Mouse (Mus musculus) ovary, postnatal 14 days (tissue): ENCODE data around the gene Maml1.
"Not testable (repeated sequence)": the region's sequence is repeated elsewhere in the genome, so short reads cannot be mapped to it uniquely, and the experiment has no call there.

Experiments used
- DNase-seq: peaks from one replicate; pipeline ENCODE4 v3.0.0; 2022; ENCODE audit warnings: low spot score

Maml1 gene

DNA sequence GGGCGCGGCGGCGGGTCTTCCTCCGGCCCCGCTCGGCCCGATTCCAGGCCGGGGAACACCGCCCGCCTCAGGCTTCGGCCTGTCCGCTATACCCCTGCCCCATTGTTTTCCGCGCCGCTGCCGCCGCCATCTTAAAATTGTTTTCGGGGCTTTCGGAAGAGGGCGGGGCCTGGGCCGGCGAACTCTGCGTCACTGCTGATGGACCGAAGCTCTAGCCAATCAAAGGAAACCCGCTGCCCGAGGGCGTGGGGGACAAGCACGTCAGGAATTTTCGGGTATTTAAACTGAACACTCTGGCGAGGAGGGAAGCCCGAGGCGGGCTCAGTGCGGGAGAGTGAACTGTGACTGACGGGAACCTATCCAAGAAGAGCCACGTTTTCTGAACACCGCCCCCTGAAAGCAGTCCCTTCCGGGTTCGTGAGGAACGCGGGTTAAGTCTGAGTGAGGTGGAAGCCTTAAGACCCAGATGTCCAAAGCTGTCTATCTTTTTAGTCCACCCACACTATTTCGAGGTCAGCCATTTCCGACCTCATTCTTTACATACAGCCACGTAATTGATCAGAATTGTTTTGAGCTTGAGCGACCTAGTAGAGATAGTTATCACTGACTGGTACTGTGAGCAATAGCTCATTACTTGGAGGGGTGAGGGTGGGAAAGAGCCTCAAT lies at the start of gene Maml1:
Maml1 (minus strand) TSS at position 122 of the 666 bp plus-strand sequence.
- DNase-seq, result peak; percentile 96

DNA sequence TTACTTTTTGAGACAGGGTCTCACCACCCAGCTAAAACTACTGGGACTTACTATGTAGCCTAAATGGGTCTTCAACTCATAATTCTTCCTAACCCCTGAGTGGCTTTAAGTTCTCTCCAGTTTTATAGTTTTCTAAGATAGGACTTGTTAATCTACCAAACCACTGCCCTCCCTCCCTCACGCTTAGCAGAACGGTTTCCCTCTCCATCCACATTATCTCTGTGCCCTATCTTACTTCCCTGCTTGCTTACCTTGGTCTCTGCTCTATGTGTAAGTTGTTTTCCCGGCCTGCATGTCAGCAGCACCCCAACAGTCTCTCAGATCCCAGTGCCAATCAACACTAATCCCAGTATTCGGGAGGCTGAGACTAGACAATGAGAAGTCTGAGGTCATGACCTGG lies 44.8 kb upstream of the Maml1 start:
- no peak for DNase-seq

DNA sequence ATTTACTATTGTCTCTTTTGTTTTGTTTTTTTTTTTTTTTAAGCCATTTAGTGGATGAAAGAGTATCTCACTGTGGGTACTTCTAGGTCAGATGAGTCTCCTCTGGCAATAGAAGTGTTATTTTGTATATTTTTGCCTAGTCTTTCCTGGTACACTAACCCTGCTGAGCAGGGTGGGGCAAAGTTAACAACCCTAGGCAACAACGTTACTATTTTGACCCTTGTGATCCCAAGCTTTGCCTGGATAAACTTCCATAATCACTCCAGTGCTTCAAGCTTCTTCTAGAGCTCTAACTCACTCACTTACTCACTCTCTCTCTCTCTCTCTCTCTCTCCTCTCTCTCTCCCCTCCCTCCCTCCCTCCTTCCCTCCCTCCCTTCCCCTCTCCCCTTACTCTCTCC lies 44.0 kb upstream of the Maml1 start:
- DNase-seq, result no peak

DNA sequence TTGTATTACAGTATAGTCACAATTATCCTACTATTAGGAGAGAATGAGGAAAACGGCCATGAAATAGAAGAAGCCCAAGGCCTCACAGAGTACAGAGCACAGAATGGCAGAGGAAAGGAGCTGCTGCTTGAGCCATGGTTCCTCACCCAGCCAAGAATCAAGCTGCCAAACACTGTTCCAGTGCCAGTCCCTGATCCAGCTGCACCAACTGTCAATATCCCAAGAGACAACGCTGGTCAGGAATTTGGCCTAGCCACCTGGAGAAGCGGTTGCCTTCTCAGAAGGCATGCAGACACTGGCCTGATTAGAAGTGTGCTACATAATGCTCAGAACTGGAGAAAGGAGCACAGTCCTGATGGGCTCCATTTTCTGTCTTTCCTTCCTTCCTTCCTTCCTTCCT lies 41.1 kb upstream of the Maml1 start:
- no peak for DNase-seq

DNA sequence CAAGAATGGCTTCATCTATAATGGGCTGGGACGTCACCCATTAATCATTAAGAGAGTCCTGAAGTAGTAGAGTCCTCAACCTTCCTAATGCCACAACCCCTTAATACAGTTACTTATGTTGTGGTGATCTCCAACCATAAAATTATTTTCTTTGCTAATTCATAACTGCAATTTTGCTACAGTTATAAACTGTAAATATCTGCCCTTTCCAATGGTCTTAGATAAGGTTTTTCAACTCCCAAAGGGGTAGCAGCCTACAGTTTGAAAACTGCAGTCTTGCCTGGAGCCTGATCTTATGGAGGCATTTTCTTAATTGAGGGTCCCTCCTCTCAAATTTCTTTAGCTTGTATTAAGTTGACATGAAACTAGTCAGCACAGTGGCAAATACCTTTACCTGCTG lies 37.3 kb upstream of the Maml1 start:
- no peak for DNase-seq

DNA sequence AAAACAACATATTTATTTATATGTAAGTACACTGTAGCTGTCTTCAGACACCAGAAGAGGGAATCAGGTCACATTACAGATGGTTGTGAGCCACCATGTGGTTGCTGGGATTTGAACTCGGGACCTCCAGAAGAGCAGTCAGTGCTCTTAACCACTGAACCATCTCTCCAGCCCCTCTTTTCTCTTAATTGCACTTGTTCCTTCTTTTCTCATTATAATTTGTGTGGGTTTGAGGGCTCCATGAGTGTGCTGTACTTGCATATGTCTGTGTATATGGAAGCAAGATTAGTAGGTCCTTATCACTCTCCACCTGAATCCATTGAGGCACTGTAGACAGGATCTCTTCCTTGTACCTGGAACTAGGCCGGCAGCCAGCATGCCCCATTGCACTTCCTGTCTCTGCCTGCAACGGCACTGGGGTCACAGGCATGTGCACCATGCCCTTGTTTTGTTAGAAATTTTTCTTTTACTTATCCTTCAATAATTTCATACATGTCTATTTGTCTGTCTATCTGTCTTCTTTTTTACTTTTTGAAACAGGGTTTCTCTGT lies 36.0 kb upstream of the Maml1 start:
- no peak for DNase-seq

DNA sequence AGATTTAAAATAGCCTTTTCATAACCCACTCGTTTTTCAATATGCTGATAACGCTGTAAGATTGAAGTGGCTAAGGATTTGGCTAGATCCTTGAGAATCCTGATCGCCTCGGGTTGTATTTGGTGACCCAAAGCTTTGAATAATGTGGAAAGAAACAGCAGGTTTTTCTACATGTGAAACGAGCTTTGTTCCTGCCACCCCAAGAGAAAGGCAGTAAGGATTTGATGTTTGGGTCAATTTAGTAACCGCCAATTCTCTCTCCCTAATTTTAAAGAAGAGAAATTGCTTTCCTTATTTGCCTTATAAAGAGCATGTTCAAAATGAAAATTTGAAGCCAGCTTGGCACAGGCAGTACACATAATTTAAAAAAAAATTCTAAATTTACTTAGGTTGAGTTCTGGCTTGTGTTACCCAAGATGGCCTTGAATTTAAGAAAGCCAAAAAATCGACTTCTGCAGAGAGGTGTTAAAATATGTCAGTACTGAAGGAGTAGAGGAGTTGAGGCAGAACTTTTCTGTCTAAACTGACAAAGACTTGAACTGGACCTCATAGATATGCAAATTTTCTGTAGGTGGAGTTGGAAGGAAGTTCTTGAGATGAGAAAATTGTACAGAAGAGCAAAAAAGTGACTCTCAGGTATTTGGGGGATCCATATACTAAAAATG lies 34.3 kb upstream of the Maml1 start:
- DNase-seq, result no peak

DNA sequence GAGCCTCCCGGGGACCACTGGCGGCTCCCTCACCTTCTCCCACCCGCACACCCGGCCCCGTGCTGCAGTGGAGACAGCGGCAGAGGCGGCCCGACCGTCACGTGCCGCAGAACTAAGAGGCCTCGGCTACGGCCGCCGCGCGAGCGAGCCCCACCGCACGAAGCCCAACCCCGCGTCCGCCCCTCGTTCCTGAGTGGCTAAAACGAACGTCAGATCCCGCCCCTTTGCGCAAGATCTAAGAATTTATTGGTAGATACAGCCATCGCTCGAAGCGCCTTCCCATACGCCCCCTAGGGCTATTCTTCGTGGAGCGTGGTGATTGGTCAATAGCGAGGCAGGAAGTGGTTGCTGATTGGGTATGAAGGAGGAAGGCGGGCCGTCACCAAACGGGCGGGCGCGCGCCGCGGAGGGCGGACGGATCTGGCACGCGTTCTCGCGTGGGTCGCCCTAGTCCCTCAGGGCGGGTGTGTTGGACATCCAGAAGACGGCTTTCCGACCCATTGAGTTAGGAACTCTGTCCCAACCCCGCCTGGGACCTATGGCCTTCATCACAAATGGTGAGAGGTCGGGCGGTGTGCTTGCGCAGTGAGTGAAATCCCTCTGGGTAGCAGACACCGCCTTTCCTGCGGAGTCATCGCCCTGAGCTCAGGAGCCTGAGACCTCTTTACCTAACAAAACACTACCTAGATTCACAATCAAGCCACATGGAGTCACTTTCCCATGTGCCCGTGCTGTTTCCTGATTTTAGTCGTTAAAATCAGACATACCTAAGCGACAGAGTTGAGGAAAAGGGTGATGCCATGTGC lies 33.6 kb upstream of the Maml1 start, which contains the start of gene Canx:
Canx (minus strand) TSS at position 178 of the 806 bp plus-strand sequence.
- DNase-seq, result peak; percentile 96

DNA sequence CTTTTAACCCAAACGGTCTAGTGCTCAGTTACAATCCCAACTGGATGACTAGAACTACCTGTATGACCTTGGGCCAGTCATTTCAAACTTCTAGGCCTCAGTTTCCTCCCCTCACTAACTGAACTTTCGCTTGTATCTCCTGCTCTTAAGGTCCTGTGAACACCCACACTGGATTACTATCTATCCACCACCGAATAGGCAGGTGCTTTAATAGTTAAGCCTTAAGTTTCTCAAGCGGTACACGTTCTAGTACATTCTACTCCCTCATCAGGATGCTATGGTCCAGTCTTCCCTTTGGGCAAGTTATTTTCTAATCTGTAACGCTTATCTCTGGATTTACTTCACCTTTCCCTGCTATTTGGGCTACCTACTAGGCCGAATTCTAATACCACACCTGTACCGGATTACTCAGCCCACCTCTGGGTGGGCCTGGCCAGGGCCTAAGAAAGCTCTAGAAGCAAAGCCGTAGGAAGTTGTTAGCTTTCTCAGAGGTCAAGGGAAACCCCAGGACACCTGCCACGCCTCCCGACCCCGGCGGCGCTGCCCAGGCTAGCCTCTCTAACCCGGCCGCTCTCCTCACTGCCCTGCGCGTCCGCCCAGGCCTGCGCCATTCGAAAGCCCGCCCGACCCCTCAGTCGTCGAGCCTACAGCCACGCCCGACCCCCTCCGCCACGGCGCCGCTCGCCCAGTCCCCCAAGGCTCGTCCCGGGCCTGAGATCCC lies 32.8 kb upstream of the Maml1 start:
- DNase-seq, result peak; percentile 3

DNA sequence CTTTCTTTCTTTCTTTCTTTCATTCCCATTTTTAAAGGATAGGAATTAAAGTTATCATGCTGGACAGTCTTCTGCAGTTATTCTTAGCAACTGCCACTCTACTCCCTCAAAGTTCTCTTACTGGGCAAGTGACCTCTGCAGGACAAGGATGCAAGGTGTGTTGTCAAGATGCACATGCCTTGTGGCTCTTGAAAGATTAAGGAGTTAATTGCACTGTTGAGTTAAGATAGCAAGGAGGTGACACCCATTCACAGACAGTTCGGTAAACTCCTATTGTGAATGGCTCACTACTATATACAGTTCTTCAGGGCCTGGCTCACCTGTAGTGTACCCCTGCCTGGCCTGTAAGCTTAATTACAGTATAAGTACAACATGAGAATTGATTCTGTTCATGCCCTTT lies 31.7 kb upstream of the Maml1 start:
- no peak for DNase-seq

DNA sequence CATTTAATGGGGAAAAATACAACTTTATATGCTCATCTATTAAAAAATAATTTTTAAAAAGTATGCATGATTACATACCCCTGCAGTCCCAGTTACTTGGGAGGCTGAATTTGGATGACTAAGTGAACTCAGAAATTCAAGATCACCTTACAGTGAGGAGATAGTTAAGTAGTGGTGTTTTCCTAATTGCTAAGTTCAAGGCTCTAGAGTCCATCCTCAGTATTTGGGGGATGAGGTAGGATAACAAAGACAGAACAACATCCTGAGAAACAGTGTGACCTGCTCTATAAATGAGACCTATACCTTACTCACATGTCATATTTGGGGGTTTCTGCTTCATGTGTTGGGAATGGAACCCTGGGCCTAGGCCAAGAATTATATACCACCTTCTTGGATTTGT lies 30.2 kb upstream of the Maml1 start:
- DNase-seq, result no peak

DNA sequence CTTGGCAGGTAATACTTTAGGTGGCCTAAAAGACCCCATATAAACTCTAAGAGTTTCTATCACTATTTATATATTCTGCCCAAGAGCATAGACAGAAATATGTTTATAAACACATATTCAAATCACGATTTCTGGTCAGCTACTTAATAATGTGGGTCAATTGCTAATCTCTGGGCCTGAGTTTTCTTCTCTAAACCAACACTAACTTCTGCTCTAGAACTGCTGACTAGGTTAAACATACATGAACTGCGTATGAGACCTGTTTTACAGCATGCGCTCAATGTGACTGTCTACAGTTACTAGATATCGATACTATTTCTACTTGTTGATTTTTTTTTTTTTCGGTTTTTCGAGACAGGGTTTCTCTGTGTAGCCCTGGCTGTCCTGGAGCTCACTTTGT lies 29.1 kb upstream of the Maml1 start:
- DNase-seq, result no peak

DNA sequence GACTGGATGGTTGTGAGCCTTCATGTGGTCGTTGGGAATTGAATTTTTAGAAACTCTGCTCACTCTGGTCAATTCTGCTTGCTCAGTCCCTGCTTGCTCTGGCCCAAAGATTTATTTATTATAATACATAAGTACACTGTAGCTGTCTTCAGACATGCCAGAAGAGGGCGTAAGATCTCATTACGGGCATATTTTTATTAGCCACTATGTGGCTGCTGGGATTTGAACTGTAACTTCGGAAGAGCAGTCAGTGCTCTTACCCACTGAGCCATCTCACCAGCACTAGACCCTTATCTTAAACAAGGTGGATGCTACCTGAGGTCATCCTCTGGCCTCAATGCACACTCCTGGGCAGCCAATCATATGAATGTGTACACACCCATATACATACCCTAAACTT lies 27.2 kb upstream of the Maml1 start:
- DNase-seq, result not testable (repeated sequence)

DNA sequence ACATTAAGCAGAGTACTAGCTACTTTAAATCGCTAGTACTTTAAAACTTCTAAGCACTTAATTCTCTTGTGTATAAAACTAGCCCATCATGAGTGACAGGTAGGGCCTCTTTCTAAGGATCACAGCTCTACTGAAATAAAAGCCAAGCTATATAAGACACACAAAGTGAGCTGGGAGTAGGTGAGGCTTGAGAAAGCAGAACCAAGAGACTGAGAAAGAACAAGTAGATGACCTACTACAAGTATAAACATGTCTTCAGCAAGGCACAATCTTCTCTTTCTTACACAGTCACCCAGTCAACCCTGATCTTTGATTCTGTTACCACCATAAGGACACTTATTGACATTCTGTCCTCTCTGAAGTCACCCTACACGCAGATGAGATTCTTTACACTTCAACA lies 20.7 kb upstream of the Maml1 start:
- no peak for DNase-seq

DNA sequence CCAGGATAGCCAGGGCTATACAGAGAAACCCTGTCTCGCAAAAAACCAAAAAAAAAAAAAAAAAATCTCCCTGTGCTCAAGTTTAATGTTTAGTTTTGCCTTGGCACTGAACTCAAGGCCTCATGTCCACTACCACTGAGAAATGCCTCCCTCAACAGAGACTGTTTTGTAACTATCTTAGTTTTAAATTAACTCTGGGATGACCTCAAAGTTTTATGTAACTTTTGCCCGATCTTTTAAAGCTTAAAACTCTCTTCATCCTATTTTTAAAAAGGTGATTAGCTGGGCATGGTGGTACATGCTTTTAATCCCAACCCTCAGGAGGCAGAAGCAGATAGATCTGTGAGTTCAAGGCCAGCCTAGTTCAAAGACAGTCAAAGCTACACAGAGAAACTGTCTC lies 11.3 kb upstream of the Maml1 start:
- DNase-seq, result no peak

DNA sequence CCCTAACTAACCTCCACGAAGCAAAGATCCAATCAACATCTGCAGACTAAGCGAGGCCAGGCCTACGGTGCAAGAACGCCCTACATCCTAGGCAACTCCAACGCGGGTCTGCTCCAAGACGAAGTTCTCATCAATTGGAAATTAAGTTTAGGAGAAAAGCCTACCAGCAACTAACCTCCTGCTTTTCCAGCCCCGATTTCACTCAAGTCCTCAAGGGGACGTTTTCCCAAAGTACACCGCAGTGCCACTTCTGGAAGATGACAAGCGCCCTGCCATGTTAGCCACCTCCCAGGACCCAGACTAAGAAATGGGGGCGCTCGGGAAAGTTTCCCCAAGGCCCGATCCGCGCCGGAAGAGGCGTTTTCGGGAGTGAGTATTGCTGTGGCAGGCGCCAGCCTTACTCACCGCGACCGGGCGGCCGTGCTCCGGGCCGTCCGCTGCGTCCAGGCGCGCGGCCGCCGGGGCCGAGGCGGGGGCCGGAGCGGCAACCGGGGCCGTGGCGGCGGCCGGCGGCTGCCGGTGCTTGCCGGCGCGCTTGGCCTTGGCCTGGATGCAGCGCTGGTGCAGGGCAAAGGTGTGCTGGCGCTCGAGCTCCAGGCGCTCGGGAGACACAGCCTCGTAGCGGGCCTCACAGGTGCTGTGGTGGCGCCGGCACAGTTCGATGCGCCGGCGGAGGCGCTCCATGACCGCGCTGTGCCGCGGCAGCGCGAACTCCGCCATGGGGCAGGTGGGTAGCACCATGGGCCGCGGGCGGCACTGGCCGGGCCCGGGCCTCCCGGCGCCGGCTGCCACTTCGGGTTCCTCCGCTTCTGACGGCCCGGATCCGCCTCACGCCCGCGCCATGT lies 568 bp downstream of the Maml1 start:
- DNase-seq, result peak; percentile 25

DNA sequence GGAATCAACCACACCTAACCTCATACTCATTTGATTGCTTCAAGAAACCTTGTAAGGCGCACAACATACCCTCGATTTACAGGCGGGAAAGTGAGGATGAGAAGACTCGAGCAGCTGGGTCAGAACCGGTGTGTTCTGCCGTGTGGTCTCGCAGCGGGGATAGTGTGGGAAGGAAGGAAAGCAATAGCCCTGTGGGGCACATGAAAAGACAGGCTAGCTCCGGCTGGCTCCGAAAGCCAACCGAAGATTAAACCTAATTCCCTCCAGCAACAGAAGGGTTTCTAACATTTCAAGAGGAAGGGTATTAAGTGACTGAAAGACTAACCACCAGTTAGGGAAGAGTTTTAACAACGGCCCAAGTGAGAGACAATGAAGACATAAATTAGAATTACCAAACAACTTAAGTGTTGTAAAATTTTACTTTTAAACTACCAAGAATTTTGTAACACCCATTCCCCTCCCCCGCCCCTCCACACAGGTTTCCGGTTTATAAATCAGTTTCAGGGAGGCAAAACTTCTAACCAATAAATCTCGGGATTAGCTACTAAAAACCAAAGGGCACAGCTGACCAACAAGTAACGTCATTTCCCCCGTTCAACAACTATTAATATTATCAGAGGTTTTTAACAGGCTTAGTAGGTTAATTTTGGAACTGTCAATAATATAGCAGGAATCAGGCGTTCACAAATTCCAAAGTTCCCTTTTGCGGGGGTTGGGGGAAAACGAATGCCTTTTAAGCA lies 1.5 kb downstream of the Maml1 start:
- DNase-seq, result no peak

DNA sequence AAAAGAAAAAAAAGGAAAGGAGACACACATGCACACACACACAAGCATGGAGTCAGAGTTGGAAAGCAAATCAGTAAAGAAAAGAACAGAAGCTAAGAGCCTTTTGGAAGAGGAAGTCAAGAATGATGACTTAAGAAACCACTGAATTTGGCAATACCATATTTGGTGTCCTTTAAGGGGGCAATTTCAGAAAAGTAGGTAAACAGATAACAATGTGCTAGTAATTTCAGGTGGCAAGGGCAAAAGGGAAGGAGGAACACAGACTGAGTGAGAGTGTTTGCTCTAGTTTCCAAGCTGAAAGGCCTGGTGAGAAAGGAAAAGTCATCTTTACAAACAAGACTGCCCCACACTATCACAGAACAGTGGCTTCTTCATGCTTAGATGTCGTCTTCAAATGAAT lies 5.7 kb downstream of the Maml1 start:
- DNase-seq, result no peak

DNA sequence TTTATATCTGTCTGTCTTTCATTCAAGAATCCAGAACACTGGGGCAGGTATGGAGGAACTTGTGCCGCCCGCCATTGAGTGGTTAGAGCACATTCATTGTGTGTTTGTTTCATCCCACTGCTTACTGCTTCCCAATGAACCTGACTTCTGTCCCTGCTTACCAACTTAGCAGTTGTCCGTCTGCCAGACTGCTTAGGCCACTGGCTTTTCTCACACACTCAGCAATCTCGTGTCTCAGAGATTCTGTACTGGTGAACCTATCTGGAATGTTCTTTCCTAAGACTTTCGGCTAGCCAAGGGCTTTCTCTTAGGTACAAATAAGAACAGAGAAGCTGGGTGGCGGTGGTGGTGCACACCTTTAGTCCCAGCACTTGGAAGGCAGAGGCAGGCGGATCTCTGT lies 6.4 kb downstream of the Maml1 start:
- no peak for DNase-seq

DNA sequence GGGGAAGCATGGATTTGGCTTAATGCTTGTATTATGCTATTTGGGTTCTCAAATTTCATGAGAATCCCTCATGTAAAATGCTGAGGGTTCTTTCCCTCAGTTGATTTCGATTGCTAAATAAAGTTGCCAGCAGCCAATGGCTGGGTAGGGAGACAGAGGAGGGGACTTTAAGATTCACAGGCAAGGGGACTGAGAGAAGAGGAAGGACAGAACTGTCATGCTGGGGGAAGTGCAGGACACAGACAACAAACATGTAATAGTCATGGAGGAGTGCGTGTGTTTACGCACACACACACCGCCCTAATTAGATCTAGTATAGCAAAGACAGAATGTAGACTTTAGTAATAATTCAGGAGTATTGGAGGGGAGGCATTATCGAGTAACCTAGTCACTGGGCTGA lies 6.8 kb downstream of the Maml1 start:
- no peak for DNase-seq

DNA sequence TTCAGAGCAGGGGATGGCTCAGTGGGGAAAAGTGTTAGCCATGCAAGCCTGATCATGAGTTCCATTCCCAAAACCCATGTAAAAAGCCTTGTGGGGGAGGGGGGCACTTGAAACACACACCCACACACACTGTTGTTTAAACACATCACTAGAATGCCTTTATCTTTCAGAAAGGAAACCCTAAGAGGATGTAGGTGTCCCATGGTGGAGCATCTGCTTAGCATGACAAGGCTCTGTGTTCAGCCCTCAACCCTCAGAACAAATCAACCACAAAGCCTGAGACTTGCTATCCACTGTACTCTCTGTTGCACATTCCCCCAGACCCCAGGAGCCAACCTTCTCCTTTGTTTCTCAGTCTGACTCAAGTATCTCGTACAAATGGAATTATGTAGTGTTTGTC lies 12.1 kb downstream of the Maml1 start:
- no peak for DNase-seq
